Mouse (Mus musculus) adrenal gland, adult 18-20 months (tissue): ENCODE results near the gene Ttc3. TPM values are rescaled to one million over a fixed set of nuclear protein-coding genes. Genes with fewer than 3 reads are reported as not detected.

Experiments used
- DNase-seq, 2 experiments: peaks; one replicate each; pipeline ENCODE4 v3.0.0; 2021 to 2022; ENCODE audit warnings: low spot score in 2 of 2
- total RNA-seq, 2 experiments: library from RNA; stranded (reverse); gene quantifications; 1 replicate in 1 of 2; 2 replicates in 1 of 2; pipeline ENCODE4 v1.2.3; 2021

Ttc3 gene
- total RNA-seq, 2 experiments from 2014 or later: 93.2 to 101 TPM

DNA sequence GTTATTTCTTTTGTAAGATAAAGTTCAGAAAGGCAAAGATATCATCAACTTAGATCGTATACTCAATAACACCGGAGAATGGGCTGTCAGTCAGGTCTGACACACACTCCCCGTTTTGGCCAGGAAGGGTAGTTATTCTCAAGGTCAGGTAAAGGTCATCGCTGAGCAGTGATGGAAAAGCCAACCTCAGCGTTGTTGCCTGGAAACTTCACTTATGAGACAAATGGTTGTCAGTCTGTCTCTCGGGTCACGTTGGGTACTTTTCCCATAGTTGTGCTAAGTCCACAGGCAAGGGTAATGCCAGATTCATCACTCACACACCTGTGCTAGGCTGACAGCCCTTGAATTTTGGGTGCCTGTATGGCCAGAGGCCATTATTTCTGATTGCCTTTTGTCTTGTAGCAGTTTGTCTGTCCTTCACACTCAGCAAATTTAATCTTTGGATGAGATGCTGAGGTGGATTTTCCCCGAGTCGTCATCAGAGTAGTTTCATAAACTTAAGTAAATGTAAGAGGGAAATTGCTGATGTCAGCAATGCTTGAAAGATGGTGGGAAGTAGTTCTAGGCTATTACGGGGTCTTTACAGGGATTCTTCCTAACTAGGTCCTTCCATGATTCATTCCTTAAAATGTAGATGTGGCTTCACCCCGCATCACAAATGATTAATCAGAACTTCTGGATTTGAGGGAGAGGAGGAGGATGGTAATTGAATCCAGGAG is 13.5 kb upstream of the Ttc3 start:
- DNase-seq: no peak

DNA sequence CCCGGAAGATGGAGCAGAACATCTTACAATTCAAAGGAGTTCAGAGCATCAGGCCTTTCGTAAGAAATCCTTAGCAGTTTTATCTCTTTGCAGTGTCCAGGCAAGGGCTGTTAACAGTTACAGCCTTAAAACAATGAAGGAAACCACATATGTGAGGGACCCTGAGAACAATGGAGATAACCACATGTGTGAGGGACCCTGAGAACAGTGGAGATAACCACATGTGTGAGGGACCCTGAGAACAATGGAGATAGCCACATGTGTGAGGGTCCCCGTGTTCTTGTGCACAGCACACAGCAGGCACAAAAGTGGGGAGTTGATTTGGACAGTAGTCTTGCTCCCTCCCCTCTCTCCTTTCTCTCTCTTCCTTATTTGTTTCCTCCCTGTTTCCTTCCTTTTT is 12.3 kb upstream of the Ttc3 start:
- DNase-seq: no peak

DNA sequence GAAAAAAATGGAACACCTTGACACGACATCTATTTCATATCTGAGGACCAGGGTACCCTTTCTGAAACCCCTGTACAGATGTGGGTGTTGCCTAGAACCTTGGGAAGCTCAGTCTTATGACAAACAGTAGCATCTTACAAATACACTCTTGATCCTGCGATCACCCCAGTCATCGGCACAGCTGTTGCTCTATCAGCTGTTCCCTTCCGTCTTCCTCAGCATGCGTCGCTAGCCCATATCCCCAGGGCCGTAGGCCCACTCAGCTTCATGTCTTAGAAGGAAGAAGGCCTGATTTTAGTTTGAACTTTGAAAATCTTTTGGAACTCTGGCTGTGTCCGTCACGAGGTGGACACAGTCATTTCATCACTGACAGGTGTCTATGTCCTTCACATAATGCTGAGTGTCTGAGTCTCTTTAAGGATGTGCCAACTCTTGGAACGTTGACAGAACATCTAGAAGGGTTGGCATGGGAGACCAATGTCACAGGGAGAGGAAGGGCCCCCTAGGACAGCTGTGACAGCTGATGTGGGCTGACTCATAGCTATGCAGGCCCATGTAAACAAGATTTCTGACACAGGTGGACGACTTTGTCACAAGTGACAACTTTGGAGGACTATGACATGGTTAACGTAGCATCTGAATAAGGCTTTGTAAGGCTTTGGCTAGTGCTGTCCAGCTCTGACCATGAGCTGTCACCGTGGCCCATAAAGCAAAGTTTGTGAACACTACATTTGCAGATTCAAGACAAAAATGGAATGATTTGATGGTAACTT is 9.7 kb upstream of the Ttc3 start:
- DNase-seq: peak in 1 of 2 experiments; percentile 24

- DNase-seq: peak; percentile 56 to 77
Observed at GRCm38 (mm10) chr16:94362174-94362873, 8.1 kb upstream of the Ttc3 start.

DNA sequence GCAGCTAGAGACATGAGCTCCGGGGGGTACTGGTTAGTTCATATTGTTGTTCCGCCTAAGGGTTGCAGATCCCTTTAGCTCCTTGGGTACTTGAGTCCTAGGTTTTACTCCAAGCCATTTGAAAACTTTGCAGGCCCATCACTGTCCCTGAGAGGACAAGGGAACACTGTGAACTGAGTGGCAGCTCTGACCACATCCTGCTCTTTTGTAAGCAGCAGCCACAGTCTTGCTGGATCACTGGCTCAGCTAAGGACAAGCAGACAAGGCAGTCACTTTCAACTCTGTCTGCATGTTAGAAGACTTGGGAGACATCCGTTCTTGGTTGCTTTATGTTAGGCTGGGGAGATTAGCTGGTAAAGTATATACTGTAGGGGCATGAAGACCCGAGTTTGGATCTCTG is 6.6 kb upstream of the Ttc3 start:
- no peak for DNase-seq

- no peak for DNase-seq
Observed at GRCm38 (mm10) chr16:94365435-94365834, 5.0 kb upstream of the Ttc3 start.

DNA sequence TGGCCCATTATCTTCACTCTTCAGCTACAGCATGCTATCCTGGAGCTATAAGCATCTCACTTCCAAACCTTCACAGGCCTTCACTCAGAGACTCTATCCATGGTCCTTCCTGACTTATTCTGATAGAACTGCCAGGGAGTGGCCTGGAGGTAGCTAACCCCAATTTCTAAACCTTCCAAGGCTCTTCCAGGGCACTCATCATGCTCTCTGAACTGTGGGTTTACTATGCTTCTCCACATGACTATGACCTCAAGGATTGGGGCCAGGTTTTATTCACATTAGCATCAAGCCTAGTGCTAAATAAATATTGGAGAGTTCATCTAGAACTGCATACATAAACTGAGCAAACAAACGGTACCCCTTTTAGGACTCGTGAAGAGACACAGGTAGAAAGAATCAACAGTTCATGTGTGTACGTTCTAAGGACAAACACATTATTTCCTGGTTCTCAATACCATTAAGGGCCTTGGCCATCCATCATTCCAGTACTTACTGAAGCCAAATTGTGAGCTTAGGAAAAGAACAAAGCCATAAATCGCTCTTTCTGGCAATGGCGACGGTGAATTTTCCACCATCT is 734 bp upstream of the Ttc3 start:
- DNase-seq: no peak

- DNase-seq: peak; percentile 73 to 77
Observed at GRCm38 (mm10) chr16:94370915-94371300, 490 bp downstream of the Ttc3 start.

DNA sequence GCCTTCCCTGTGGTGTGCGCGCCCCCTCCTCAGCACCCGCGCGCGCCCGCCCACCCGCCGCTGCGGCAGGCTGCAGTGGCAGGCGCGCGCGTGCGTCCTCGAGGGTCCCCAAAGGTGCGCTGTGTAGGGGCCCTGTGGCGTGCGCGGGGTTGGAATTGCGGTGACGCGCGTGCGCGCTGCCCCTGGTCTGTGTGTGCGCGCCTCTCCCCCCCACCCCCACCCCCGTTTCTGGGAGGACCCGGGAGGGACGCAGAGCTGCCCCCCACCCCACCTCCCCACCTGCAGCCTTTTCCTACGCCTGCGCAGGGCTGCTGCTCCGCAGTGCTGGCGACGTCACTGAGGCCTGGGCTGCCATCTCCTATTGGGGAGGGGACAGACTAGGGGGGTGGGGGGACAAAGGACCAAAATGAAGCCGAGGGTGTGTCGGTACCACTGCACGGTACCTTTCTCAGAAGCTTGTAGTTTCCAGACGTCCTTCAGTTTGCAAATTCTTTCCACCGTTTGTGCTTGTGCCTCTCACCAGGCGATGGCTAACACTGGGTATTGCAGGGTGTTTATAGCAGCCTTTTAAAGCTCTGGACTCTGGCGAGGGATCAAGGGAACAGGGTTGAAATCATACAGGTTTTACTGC is 998 bp downstream of the Ttc3 start, which contains the start of gene Pigp:
TSS of gene Pigp (minus strand) at position 542 of the 631 bp plus-strand sequence.
- peak; percentile 40 to 48 for DNase-seq

DNA sequence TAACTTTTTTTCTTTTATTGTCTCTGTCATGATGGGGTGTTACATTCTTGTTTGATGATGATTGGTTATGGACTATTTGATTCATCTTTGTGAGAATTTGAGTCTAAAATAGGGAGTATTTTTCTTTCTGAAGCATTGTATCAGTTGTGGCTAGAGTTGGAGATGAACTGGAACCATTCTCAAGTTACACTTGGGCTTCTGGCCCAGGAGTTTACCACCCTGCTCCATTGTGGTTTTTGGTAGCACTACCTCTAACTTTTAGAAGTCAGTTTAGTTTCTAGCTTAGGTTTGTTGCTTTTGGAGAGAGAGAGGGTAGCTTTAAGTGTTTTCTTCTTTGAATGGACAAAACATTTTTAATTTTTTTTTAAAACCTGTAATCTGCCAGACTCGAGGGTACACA is 9.0 kb downstream of the Ttc3 start:
- no peak for DNase-seq

- no peak for DNase-seq
Observed at GRCm38 (mm10) chr16:94383277-94383676, 12.9 kb downstream of the Ttc3 start.

DNA sequence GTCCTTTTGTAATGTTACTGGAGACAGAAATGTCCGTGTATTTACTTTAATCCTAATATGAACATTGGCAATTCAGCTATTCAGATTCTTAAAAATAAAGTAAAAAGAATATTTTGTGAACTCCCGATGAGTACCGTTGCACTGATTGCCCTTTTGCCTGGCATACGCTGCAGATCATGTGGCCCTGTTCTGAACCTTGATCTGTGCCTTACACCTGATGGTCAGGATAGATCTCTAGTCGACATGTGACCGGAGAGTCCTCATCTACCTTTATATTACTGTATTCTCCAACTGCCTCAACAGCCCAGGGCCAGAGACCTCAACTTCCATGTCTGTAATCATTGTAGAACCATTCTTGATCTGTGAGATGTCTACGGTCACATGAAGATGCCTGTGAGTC is 17.3 kb downstream of the Ttc3 start:
- DNase-seq: no peak

- no peak for DNase-seq
Observed at GRCm38 (mm10) chr16:94392299-94392698, 21.9 kb downstream of the Ttc3 start.

DNA sequence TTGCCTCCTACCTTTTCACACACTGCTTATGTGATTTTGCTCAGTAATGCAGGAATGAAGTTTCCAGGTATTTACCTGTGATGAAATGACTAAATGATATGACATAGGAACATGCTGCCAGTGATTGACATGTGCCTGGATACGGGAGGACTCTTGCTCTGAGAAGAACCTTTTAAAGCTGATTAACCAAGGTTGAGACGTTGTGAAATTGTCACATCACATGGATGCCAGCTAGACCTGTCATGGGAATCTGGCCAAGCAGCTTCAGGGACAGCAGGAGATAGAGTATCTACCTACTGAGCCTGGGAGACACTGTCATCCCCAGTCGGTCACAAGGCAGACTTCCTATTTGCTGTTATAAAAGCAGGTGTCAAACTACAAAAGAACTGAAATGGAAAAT is 24.6 kb downstream of the Ttc3 start:
- DNase-seq: no peak

DNA sequence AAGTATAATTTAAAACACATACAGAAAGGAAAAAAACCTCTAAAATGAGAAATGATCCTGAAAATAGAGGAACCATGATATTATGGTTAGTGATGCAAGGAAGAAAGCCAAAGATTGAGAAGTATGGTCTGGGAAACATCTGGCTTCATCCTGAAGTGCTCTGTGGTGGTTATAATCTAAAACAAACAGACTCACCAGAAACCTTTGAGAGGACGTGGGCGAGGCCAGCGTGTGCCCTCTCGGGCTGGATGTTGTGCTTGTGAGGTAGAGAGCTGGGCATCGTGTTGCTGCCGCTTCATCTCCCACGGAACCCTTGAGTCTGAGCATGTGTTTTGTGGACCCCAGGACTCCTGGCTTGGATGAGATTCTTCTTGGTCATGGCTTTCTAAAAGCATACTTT is 26.2 kb downstream of the Ttc3 start:
- no peak for DNase-seq

DNA sequence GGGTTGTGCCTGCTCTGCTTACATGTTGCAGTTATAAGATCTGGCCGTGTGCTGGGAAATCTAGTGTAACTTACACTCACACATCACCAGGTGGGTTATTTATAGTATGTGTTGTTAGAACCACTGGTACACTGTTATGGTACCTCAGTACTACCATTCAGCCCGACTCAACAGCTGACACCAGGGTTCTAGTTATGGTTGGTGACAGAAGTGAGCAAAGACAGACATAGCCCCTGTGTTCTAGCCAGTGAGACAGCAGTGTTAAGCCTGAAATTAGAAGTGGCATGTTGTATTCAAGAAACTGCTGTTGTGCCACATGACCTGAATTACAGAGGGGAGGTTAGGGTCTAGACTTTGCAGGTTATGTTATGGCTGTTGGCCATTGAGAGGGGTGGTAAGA is 28.7 kb downstream of the Ttc3 start:
- DNase-seq: no peak

GRCm38 (mm10) chr16:94401636-94402035 is 31.2 kb downstream of the Ttc3 start:
- DNase-seq: no peak

- no peak for DNase-seq
Observed at GRCm38 (mm10) chr16:94402185-94402584, 31.8 kb downstream of the Ttc3 start.

- DNase-seq: no peak
Observed at GRCm38 (mm10) chr16:94411287-94411686, 40.9 kb downstream of the Ttc3 start.

DNA sequence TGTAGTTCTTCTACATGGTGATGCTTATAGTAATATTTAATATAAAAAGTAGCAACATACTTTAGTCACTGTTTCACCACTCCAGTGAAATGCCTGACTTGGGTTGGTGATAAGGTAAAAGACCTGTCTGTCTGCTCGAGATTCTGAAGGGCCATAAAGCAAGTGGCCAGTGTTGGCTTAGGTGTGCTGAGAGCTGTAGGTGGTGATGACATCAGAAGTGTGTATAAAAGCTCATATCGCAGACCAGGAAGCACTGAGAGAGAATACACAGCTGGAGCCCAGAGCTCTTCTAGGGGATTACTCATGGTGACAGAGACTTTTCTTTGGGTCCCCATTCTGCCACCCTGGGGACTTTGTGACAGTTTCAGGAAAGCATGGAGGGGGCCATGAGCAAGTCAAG is 41.8 kb downstream of the Ttc3 start:
- no peak for DNase-seq

GRCm38 (mm10) chr16:94412760-94413159 is 42.3 kb downstream of the Ttc3 start:
- DNase-seq: no peak
